Mouse (Mus musculus): ENCODE results near the gene Ly75. TPM values are rescaled to one million over a fixed set of nuclear protein-coding genes. Genes with fewer than 3 reads are reported as not detected.

The Ly75 gene
- total RNA-seq, 2 experiments from 2014 or later = 1.8 to 3.4 TPM

DNA sequence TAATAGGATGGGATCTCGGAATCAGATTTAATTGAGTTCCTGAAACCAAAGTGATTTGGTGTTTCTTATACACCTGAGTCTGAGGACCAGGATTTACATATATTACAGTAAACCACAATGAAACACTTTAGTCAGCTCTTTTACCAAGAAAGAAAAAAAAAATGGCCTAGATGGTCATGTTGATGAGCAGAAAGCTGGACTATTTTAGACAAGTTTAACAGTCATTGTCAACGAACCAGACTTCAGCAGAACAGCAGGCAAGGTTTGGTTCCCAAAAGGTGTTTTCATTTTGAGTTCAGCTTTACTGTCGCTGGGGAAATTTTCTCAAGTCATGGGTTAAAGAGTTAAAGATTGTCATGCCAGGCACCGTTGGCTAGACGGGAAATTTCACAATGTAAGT is 5.8 kb downstream of the Ly75 start:
- no peak for ATAC-seq (replicated peaks; ENCODE audit: low FRiP score, poor library complexity, severe bottlenecking)

- ATAC-seq (replicated peaks; ENCODE audit: low FRiP score, poor library complexity, severe bottlenecking) = no peak
Measured at GRCm38 (mm10) chr2:60375608-60376107, 7.4 kb downstream of the Ly75 start.

- no peak for ATAC-seq (replicated peaks; ENCODE audit: low FRiP score, poor library complexity, severe bottlenecking)
Measured at GRCm38 (mm10) chr2:60375126-60375525, 8.0 kb downstream of the Ly75 start.

- ATAC-seq (replicated peaks; ENCODE audit: low FRiP score, poor library complexity, severe bottlenecking) = no peak
Measured at GRCm38 (mm10) chr2:60370188-60370587, 12.9 kb downstream of the Ly75 start.

DNA sequence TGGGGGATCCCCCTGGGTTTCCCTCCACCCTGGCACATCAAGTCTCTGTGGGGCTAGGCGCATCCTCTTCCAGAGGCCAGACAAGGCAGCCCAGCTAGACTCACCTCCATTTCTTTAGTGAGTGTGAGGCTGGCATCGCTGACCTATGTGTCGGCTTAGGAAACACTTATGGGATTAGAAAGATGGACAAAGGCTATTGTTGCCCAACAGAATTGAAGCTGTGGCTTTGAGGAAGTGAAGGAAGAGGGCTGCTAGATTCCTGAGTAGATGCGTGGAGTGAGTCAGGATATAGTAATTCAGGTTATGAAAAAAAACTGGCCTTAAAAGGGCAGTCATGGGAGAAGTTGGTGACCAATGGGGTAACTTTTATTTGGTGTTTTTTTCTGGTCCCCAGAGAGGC is 13.6 kb downstream of the Ly75 start:
- no peak for ATAC-seq (replicated peaks; ENCODE audit: low FRiP score, poor library complexity, severe bottlenecking)

GRCm38 (mm10) chr2:60367871-60368270 is 15.2 kb downstream of the Ly75 start:
- no peak for ATAC-seq (replicated peaks; ENCODE audit: low FRiP score, poor library complexity, severe bottlenecking)

GRCm38 (mm10) chr2:60367204-60367603 is 15.9 kb downstream of the Ly75 start:
- no peak for ATAC-seq (replicated peaks; ENCODE audit: low FRiP score, poor library complexity, severe bottlenecking)

DNA sequence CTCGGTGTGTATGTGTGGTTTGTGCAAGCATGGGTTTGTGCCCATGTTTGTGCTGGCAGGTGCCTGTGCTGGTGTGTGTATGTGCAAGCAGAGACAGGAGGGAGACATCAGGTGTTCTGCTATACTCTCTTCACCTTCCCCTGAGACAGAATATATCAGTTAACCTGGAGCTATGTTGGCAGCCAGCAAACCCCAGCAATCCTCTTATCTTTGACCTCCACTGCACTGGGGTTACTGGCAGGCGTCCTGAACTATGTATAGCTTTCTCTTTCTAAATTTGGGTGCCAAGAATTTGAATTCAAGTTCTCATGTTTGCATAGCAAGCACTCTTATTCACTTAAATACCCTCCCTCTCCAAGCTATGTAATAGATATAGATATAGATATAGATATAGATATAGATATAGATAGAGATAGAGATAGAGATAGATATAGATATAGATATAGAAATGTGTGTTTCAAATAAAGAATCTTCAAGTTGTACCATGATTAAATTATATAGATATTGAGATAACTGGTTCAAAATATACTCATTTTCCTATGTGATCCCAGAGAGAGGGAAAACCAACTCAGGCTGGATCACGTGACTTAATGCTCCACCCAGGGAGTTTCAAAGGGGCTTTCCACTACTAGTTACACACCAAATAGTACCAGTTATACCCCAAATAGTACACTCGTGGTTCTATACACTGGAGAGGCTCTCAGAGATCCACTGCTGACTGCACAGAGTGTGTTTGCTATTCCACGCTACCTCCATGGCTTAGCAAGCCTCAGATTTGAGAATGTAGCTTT is 17.1 kb downstream of the Ly75 start:
- ATAC-seq (replicated peaks; ENCODE audit: low FRiP score, poor library complexity, severe bottlenecking) = no peak

DNA sequence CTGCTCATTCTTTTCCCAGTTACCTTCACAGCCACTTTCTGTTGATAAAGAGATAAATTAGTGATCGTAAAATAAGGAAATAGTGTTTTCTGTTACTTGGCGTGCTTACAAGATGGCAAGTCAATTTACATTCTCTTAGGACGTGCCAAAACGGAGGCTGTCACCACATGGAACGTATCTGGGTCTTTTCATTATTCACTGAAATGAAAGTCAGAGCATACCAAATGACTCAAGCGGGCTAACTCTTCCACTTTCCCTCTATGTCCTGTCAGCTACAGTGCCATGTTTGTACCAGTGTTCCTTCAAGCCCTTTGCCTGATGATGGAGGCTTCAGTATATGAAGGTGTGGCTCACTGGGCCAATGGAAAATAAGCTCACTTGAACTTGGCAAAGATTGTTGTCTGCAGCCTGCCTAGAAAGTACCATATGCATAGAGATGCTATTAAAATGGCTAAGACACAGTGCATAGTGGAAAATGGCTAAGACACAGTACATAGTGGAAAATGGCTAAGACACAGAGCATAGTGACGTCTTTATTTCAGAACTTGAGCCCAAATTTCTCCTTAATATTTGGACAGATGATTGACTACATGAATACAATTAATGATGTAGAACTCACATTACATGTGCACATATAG is 17.8 kb downstream of the Ly75 start:
- ATAC-seq (replicated peaks; ENCODE audit: low FRiP score, poor library complexity, severe bottlenecking) = no peak

DNA sequence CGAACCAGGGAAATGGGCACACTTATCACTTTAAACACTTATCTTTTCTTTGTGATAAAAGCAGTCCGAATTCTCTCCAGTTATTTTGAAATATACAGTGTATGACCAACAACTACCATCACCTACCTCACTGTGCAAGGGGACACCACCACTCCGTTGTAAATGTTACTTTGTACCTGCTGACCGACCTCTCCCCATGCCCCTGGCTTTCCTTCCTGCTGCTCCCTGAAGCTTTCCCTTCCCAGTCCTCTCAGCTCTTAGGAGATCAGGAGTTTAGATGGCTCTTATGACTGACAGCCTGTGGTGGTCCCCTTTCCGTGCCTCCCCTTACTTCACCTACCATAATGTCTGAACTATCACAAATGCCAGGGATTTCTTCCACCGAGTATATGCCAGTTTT is 21.0 kb downstream of the Ly75 start:
- ATAC-seq (replicated peaks; ENCODE audit: low FRiP score, poor library complexity, severe bottlenecking) = no peak

DNA sequence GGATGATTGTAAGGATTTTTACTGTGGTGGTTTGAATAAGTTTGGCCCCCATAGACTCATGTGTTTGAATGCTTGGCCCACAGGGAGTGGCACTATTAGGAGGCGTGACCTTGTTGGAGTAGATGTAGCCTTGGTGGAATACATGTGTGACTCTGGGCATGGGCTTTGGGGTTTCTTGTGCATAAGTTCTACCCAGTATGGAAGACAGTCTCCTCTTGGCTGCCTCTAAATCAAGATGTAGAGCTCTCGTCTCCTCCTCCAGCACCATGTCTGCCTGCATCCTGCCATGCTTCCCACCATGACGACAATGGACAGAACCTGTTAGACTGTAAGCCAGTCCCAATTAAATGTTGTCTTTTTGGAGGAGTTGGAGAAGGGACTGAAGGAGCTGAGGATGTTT is 23.3 kb downstream of the Ly75 start:
- ATAC-seq (replicated peaks; ENCODE audit: low FRiP score, poor library complexity, severe bottlenecking) = no peak

GRCm38 (mm10) chr2:60355388-60355683 is 27.8 kb downstream of the Ly75 start:
- ATAC-seq (replicated peaks; ENCODE audit: low FRiP score, poor library complexity, severe bottlenecking) = no peak

- no peak for ATAC-seq (replicated peaks; ENCODE audit: low FRiP score, poor library complexity, severe bottlenecking)
Measured at GRCm38 (mm10) chr2:60354541-60355387, 28.3 kb downstream of the Ly75 start.

GRCm38 (mm10) chr2:60352296-60352695 is 30.8 kb downstream of the Ly75 start:
- no peak for ATAC-seq (replicated peaks; ENCODE audit: low FRiP score, poor library complexity, severe bottlenecking)

GRCm38 (mm10) chr2:60351781-60352180 is 31.3 kb downstream of the Ly75 start:
- no peak for ATAC-seq (replicated peaks; ENCODE audit: low FRiP score, poor library complexity, severe bottlenecking)

GRCm38 (mm10) chr2:60347875-60348274 is 35.2 kb downstream of the Ly75 start:
- no peak for ATAC-seq (replicated peaks; ENCODE audit: low FRiP score, poor library complexity, severe bottlenecking)

DNA sequence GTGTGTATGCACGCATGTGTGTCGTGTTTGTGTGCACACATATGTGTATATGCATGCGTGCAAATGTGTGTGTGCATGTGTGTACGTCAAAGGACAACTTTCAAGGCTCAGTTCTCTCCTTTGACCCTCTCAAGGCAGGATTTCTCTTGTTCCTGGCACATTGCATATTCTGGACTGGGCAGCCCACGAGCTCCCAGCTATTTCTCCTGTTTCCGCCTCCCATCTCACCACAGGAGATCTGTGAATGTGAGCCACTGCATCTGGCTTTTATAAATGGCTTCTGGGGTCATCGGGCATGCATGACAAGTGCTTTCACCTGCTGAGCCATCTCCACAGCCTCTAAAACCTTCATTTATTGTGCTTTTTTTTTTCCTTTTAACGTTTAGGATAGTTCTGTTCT is 36.6 kb downstream of the Ly75 start:
- no peak for ATAC-seq (replicated peaks; ENCODE audit: low FRiP score, poor library complexity, severe bottlenecking)

DNA sequence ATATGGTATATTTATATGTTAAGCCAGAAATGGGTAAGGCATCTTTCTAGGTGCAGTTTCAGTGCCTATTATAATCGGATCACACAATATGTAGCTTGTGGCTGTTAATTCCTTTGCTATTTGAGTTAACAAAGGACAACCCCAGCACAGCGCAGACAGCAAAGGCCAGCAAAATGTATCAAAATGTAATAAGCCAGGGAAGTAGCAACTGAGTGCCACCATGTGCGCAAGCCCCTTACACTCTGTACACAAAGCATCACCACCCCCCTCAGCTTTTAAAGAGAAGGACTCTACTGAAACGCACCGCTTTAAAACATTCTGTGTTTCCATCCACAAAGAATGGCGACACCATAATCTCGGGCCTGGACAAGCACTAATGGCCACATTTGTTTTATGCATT is 37.4 kb downstream of the Ly75 start:
- ATAC-seq (replicated peaks; ENCODE audit: low FRiP score, poor library complexity, severe bottlenecking) = no peak

- no peak for ATAC-seq (replicated peaks; ENCODE audit: low FRiP score, poor library complexity, severe bottlenecking)
Measured at GRCm38 (mm10) chr2:60343607-60344289, 39.4 kb downstream of the Ly75 start.

Data from erythroid progenitor cell, adult 5-6 weeks (primary cell).